Mouse (Mus musculus) right cerebral cortex, postnatal 10 days (tissue): ENCODE data around the gene Pld4.

Source experiments
- DNase-seq, 2 experiments: peaks; one replicate each; pipeline ENCODE4 v3.0.0; 2021; ENCODE audit warnings: low spot score in 2 of 2

The Pld4 gene

GRCm38 (mm10) chr12:112737761-112738160 lies 22.7 kb upstream of the Pld4 start:
- DNase-seq, result peak; percentile 82 to 86

GRCm38 (mm10) chr12:112738281-112739022 lies 22.0 kb upstream of the Pld4 start:
- no peak for DNase-seq

GRCm38 (mm10) chr12:112739023-112739568 lies 21.4 kb upstream of the Pld4 start:
- DNase-seq, result no peak

GRCm38 (mm10) chr12:112742768-112743167 lies 17.7 kb upstream of the Pld4 start:
- no peak for DNase-seq

DNA sequence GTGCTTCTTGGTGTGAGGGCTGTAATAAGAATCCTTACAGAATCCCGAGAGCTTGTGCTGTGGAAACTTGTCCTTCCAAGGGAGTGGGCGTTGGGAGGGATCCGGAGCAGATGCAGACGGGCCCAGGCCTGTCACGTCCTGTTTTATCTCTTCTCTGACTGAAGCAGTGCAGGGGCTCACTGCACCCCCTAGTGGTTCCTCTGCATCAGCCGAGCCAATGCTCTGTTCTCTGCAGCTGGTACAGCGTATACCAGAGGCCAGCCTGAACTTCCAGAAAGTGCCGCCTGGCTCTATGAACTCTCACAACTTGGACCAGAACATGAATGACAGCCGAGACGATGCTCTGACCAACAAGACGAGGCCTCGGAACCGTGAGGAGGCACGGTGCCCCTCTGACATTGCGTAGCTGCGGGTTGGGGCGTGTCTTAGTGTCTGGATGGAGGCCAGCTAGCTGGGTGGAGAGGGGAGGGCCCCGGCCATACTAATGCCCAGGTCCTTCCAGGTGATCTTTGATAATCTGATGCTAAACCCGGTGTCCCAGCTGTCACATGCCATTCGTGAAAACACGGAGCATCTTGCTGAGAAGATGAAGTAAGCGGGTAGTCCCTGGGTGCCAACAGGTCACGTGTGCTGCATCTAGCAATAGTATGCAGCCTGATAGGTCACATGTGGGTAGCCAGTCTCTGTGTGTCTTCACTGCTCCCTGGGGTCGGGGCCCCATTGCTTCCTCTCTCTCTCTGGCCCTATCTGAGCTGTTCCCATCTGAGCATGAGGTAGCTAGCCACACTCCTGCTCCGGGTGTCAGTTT lies 17.1 kb upstream of the Pld4 start:
- DNase-seq, result peak; percentile 89 to 91

- DNase-seq, result peak in 1 of 2 experiments; percentile 30
Measured at GRCm38 (mm10) chr12:112744211-112744610, 16.2 kb upstream of the Pld4 start.

- DNase-seq, result peak in 1 of 2 experiments; percentile 41
Measured at GRCm38 (mm10) chr12:112744891-112745580, 15.4 kb upstream of the Pld4 start.

DNA sequence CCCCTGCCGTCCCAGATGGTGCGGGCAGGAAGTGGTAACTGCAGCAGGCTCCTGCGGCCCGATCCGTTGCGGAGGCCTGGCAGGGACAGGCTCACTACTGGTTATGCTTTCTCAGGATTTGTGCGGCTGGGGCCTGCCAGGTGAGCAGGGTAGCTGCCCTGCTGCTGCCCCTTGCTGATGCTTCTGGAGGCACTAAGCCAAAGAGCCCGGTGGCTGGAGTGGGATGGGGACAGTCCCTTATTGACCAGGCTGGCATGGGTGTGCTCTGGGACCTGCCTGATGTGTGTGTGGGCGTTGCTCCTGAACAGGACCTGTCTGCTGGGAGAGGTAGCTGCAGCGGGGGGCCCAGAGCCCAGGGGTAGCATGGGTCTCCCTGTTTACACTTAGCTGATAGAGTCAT lies 14.7 kb upstream of the Pld4 start:
- peak in 1 of 2 experiments; percentile 32 for DNase-seq

DNA sequence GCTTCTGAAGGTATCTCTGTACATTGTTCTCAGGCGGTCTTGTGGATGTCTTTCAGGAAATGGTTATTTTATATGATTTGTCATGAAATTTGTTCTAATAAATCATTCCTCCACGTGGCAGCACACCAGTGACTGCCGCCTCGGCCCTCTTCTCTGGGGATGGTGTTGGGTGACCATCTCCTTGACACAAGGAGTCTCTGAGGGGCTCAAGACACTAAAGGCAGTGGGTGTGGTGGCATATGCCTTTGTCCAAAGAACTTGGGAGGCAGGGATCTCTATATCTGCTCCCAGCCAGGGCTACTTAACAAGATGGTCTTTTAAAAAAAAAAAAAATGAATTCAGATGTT lies 14.0 kb upstream of the Pld4 start:
- no peak for DNase-seq

GRCm38 (mm10) chr12:112746808-112747605 lies 13.4 kb upstream of the Pld4 start:
- DNase-seq, result peak in 1 of 2 experiments; percentile 59

DNA sequence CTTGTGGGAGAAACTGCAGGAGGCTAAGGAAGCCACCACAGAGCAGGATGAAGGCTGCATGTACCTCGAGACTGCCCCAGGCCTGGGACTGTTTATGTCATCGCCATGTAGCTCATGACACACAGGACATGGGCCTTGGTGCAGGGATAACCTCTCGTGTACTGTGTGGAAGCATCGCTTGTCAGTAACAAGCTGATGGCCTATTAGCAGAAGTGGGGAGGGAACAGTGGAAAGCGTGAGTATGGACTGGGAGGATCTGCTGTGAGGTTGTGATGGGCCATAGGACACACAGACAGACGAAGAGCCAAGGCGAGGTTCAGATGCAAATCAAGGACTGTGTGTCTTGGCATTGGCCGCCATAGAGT lies 12.9 kb upstream of the Pld4 start:
- no peak for DNase-seq

GRCm38 (mm10) chr12:112750976-112751375 lies 9.5 kb upstream of the Pld4 start:
- DNase-seq, result no peak

GRCm38 (mm10) chr12:112752399-112752798 lies 8.1 kb upstream of the Pld4 start:
- DNase-seq, result no peak

DNA sequence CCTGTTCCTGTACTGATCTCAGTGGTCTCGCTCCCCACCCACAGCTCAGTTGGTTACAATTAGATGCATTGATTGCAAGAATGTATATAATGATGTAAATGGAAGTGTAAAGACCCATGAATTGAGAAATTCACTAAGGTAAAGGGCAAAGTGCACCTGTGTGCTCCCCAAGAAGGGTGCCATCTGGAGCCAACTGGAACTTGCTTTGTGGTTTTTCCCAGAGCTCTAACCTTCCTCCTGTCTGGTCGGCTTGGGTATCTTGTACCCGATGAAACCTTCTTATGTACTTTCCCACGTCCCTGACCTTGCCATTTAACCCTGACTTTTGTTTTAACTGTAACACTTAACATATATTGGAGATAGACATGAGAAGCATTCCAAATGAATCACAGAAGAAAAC lies 4.6 kb upstream of the Pld4 start:
- DNase-seq, result peak in 1 of 2 experiments; percentile 13

DNA sequence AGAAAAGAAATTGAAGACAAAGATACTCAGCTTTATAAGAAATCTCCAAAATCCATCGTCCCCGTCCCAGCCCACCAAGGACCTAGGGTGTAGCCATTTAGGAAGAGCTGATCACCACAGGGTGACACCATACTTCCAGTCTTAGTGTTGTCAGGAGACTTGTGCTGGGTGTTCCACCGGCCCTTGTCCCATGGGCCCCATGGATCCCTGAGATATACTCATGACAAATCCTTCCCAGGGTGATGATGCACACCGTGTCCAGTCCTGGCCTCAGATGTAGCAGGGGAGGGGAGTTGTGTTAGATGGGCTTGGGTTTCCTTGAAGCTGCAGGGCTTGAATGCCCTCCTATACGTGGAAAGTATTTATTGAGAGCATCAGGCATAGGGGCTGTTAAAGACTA lies 2.6 kb upstream of the Pld4 start:
- peak in 1 of 2 experiments; percentile 11 for DNase-seq

DNA sequence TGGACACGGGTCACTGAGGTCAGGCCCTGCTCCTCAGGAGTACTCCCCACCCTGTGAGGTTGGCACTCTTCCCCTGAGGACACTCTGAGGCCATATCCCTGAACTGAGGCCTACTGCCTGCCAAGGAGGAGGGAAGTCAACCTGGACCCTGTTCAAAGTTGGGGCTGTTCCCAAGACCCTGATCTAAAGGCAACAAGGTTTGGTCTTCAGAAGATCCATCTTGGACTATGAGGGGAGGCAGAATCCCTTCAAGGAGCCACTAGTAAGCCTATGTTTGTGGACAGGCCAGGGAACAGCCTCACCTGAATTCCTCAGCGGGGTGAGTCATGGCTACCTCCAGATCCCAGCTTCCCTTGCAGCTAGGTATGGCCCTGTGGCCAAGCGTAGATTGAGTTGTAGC lies 984 bp upstream of the Pld4 start:
- peak; percentile 17 to 21 for DNase-seq

GRCm38 (mm10) chr12:112761411-112761810 lies 956 bp downstream of the Pld4 start:
- DNase-seq, result peak; percentile 18 to 26

GRCm38 (mm10) chr12:112762018-112762417 lies 1.6 kb downstream of the Pld4 start:
- peak; percentile 47 to 50 for DNase-seq

- DNase-seq, result no peak
Measured at GRCm38 (mm10) chr12:112763176-112763575, 2.7 kb downstream of the Pld4 start.

DNA sequence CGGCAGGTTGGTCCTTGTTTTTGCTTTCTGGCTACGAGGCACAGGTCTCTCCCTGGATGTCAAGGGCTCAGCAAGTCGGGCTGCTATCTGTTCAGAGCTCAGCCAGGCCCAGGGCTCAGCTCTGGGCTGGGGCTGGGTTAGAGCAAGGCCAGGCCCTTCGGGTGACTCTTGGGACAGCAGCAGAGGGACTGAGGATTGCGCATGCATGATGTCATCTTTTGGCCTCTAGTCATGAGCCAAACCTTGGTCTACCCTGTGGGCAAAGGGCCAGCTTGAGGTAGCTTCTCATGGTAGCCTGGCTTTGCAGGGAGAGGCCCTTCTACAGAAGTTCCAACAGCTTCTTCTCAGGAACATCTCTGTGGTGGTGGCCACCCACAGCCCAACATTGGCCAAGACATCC lies 3.7 kb downstream of the Pld4 start:
- DNase-seq, result peak in 1 of 2 experiments; percentile 19

DNA sequence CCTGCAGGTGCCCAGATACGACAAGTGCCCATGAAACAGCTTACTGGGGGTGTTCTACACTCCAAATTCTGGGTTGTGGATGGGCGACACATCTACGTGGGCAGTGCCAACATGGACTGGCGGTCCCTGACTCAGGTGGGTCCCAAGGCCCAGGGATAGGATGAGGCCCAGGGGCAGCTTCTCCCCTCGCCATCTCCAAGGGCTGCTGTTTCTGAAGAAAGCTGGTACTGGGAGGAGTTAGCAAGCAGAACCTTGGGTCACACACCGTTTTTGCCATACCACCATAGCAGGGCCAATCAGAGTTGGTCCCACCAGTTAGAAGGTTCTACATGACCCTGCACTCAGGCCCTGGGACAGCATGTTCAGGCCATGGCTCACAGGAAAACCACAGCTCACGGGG lies 4.5 kb downstream of the Pld4 start:
- no peak for DNase-seq
